Mouse (Mus musculus) C2C12 (cell line): ENCODE data around the gene Svs4. TPM values are rescaled to one million over a fixed set of nuclear protein-coding genes. Genes with fewer than 3 reads are reported as not detected.
"Not testable (repeated sequence)": the region's sequence is repeated elsewhere in the genome, so short reads cannot be mapped to it uniquely, and the experiment has no call there.

Experiments used
- H3K27me3 ChIP-seq: one replicate; pipeline ENCODE4 v1.6.1; 2011; ENCODE audit not compliant: control insufficient read depth, insufficient read depth, insufficient read length
- H3K36me3 ChIP-seq: one replicate; pipeline ENCODE4 v1.6.1; 2011; ENCODE audit not compliant: control insufficient read depth, insufficient read depth
- H3K4me3 ChIP-seq: one replicate; pipeline ENCODE4 v1.5.1; 2011; ENCODE audit warnings: mild to moderate bottlenecking, control low read depth; ENCODE audit not compliant: poor library complexity, insufficient read depth, severe bottlenecking
- H3K79me2 ChIP-seq: one replicate; pipeline ENCODE4 v1.6.1; 2011; ENCODE audit not compliant: control insufficient read depth, insufficient read depth
- H3K79me3 ChIP-seq: one replicate; pipeline ENCODE4 v1.6.1; 2011; ENCODE audit warnings: low read depth, control low read depth
- H3ac ChIP-seq: one replicate; pipeline ENCODE3; 2011; ENCODE audit warnings: low read depth; ENCODE audit not compliant: control insufficient read depth, insufficient read length
- CEBPB ChIP-seq: IDR thresholded peaks from one replicate; pipeline ENCODE4 v1.6.1; 2011; ENCODE audit warnings: low read depth, mild to moderate bottlenecking, control low read depth, moderate library complexity
- CTCF ChIP-seq: IDR thresholded peaks from one replicate; pipeline ENCODE4 v1.5.1; 2011; ENCODE audit not compliant: control insufficient read depth, insufficient read depth, insufficient read length
- FOSL1 ChIP-seq: IDR thresholded peaks from one replicate; pipeline ENCODE4 v1.8.0; 2011; ENCODE audit warnings: mild to moderate bottlenecking, low read length; ENCODE audit not compliant: poor library complexity, insufficient read depth, severe bottlenecking
- MAX ChIP-seq: IDR thresholded peaks from one replicate; pipeline ENCODE4 v1.6.1; 2011; ENCODE audit warnings: mild to moderate bottlenecking, control low read depth
- MYOD1 ChIP-seq: IDR thresholded peaks from one replicate; pipeline ENCODE4 v1.6.1; 2011; ENCODE audit warnings: low read depth; ENCODE audit not compliant: control insufficient read depth, insufficient read length
- MYOG ChIP-seq: IDR thresholded peaks from one replicate; pipeline ENCODE4 v1.6.1; 2011; ENCODE audit not compliant: control insufficient read depth, insufficient read length; ENCODE audit errors: extremely low read depth
- USF1 ChIP-seq: IDR thresholded peaks from one replicate; pipeline ENCODE4 v1.6.1; 2011; ENCODE audit warnings: low read depth, mild to moderate bottlenecking, control low read depth, moderate library complexity
- long read RNA-seq, 2 experiments: library from polyadenylated mRNA; unstranded; transcript quantifications; one replicate each; pipeline ENCODE4 v2.0.0; 2019 to 2020
- polyA plus RNA-seq: library from polyadenylated mRNA; unstranded; fragments of >200 nt; fragmentation: generic; extraction: Trizol; gene quantifications from one replicate; pipeline ENCODE4 v1.2.1, GENCODE M21; 2012; ENCODE audit warnings: missing spikeins

The Svs4 gene
- polyA plus RNA-seq = not detected
- long read RNA-seq, experiment 1 = 0 reads
- long read RNA-seq, experiment 2 = 0 reads

DNA sequence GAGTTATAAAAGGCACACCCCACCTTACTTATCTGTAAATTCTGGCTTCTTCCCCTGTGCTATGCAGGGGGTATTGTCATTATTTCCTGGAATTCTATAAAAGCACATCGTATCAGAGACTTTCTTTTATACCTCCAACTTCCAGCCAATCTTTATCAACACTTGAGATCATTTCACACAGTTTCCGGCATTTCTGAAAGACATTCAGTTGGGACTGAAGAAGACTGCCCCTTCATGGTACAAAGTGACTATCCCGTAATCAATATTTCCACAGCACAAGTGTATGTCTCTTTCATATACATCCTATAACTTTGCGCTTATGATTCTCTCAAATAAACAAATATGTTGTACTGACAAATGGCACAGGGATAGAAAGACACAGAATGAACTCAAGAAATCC, at the start of gene Svs4:
Gene Svs4 (minus strand): TSS at position 101 of the 400 bp plus-strand sequence.
- H3K79me3 ChIP-seq = no peaks in the 10 kb centered on the region
- H3K4me3 ChIP-seq = no peak within 1 kb of the TSS
- no peak within 1 kb of the TSS for H3ac ChIP-seq
- no peaks in the 10 kb centered on the region for H3K27me3 ChIP-seq
- no peaks in the 10 kb centered on the region for H3K79me2 ChIP-seq
- TF ChIP-seq CEBPB = no peak
- TF ChIP-seq FOSL1 = no peak
- no peak for TF ChIP-seq CTCF
- TF ChIP-seq MYOD1 = no peak
- no peak for TF ChIP-seq MAX
- TF ChIP-seq USF1 = no peak
- no peak for TF ChIP-seq MYOG
- no peaks in the 10 kb centered on the region for H3K36me3 ChIP-seq

DNA sequence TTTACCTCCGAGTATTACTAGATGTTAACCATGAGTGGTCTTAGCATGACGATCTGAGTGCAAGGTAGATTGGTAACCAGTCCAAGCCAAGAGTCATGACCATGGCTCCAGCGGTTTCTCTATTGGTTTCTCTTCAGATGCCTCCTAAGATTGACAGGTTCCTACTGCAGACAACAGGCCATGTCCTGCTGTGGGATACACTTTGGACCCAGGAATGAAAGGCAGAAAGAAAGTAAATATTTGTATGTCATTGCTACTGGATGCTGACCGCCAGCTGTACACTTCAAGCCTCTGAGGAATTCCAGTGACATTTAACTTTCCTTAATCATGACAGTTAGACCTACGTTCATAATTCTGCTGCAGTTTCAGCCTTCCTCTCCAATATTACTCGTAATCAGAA, 42.7 kb upstream of the Svs4 start:
- Histone ChIP-seq H3K79me3 (no peaks in the 10 kb centered on the region), H3K79me2 (no peaks in the 10 kb centered on the region)

DNA sequence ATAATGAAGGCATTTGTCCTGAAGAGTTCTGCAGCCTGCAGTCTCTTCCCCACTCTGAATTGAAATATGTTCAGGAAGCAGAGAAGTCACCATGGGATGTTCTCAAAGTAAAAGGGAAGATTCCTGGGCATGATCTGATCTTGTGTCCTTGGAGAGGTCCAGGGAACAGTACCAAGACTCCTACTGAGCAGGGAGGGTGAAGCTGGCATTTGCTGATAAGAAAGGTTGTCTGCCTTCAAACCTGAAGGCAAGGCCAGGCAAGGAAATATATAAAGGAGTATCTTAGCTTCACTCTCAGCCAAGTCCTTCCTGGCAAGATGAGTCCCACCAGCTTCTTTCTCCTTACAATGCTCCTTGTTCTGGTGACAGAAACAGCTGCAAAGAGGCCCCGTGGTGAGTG, 38.2 kb upstream of the Svs4 start, which contains the start of gene Svs6:
Gene Svs6 (plus strand): TSS at position 301 of the 400 bp plus-strand sequence.
- H3ac ChIP-seq, H3K4me3 ChIP-seq, H3K79me3 ChIP-seq, H3K79me2 ChIP-seq, H3K36me3 ChIP-seq: not testable (repeated sequence)
- peaks cover 11% of the 10 kb centered on the region for H3K27me3 ChIP-seq

More for the DNA sequence above, 42.7 kb upstream of the Svs4 start:
- TF ChIP-seq MYOG (no peak), MAX (no peak)
- no peaks in the 10 kb centered on the region for H3K36me3 ChIP-seq
- no peak overlapping the region for H3K4me3 ChIP-seq
- H3ac ChIP-seq = no peak overlapping the region
- H3K27me3 ChIP-seq = peaks cover 11% of the 10 kb centered on the region

DNA sequence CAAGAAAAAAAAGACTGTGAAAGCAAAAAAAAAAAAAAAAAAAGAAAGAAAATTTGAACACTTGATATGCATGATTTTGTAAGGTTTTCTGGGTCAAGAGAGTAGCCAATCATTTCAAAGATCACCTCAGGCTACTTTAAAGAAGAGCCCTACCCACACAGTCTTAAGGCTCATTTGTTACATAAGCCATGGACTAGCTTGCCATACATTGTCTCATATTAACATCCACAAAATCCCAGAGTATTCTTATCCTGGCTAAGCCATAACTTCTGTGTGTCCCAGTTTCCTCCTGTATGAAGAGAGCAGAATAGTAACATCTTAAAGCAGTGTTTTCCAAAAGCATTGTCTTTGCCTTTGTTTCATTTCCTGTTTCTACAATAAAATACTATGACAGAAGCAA, 37.2 kb upstream of the Svs4 start:
- H3K27me3 ChIP-seq = peaks cover 11% of the 10 kb centered on the region
- H3K79me2 ChIP-seq, H3K36me3 ChIP-seq, H3K79me3 ChIP-seq, H3K4me3 ChIP-seq, H3ac ChIP-seq: not testable (repeated sequence)

DNA sequence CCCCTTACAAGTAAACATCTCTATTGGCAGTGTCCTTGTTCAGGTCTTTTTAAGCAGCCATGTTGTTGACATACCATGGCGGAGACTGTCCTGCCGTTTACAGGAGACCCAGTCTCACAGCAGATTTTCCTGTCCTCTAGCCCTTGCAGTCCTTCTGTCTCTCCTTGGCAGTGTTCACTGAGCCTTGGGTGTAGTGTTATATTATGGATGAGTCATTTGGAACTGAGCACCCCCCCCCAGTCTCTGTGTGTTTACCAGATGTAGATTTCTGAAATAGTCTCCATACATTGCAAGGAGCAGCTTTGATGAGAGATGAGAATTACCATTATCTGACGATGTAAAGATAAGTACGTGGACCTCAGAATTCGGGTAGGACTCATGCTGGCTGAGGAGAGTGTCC, 34.3 kb upstream of the Svs4 start:
- Histone ChIP-seq H3K4me3 (no peak overlapping the region), H3K79me3 (no peaks in the 10 kb centered on the region), H3K27me3 (peaks cover 5% of the 10 kb centered on the region), H3ac (no peak overlapping the region), H3K79me2 (no peaks in the 10 kb centered on the region), H3K36me3 (no peaks in the 10 kb centered on the region)
- TF ChIP-seq MYOG (no peak), MYOD1 (no peak), CEBPB (no peak), MAX (no peak), FOSL1 (no peak), USF1 (no peak), CTCF (no peak)

DNA sequence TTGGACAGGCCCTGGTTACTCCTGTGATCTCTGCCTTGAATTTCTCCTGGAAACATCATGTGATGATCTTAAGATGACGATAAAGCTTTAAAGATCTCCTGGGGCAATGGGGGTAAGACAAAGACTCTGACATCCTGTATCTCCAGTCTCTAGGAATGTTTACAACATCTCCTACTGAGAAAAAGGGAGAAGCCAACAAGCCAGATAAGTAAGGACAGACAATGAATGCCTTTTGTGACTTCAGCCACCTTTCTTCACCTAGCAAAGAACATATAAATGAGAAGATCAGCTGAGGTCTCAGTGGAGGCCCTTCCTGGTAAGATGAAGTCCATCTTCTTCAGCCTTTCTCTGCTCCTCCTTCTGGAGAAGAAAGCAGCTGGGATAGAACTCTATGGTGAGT, 10.7 kb upstream of the Svs4 start, which contains the start of gene Svs3a:
Gene Svs3a (plus strand): TSS at position 301 of the 400 bp plus-strand sequence.
- not testable (repeated sequence) for H3ac ChIP-seq, H3K36me3 ChIP-seq, H3K79me2 ChIP-seq, H3K4me3 ChIP-seq, H3K79me3 ChIP-seq
- peaks cover 15% of the 10 kb centered on the region for H3K27me3 ChIP-seq

DNA sequence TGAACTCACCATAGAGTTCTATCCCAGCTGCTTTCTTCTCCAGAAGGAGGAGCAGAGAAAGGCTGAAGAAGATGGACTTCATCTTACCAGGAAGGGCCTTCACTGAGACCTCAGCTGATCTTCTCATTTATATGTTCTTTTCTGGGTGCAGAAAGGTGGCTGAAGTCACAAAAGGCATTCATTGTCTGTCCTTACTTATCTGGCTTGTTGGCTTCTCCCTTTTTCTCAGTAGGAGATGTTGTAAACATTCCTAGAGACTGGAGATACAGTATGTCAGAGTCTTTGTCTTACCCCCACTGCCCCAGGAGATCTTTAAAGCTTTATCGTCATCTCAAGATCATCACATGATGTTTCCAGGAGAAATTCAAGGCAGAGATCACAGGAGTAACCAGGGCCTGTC, 21.7 kb downstream of the Svs4 start, which contains the start of gene Svs3b:
Gene Svs3b (minus strand): TSS at position 101 of the 400 bp plus-strand sequence.
- H3K27me3 ChIP-seq, H3K79me2 ChIP-seq, H3K79me3 ChIP-seq, H3K36me3 ChIP-seq, H3ac ChIP-seq, H3K4me3 ChIP-seq: not testable (repeated sequence)
